Mouse (Mus musculus) stomach, embryonic 16.5 days (tissue): ENCODE results near the gene Nf2. TPM values are rescaled to one million over a fixed set of nuclear protein-coding genes. Genes with fewer than 3 reads are reported as not detected.

ENCODE experiments used
- ATAC-seq: fragments of 200-750 bp; cut with Nextera tagmentation; 2 replicates; pipeline ENCODE4 v1.8.0; 2017; ENCODE audit warnings: moderate number of reproducible peaks, moderate TSS enrichment; ENCODE audit not compliant: insufficient read depth, low FRiP score
- H3K27ac ChIP-seq: fragments of 300-500 bp; sonication (generic); 2 replicates; pipeline ENCODE4 v1.5.1; 2014; ENCODE audit warnings: low read length
- H3K27me3 ChIP-seq: fragments of 300-500 bp; sonication (generic); 2 replicates; pipeline ENCODE4 v1.6.1; 2014; ENCODE audit warnings: low read length, control low read depth, mixed read lengths; ENCODE audit not compliant: control insufficient read depth, insufficient read depth
- H3K36me3 ChIP-seq: fragments of 300-500 bp; sonication (generic); 2 replicates; pipeline ENCODE4 v1.6.1; 2014; ENCODE audit warnings: low read length; ENCODE audit not compliant: control insufficient read depth, insufficient read depth
- H3K4me1 ChIP-seq: fragments of 300-500 bp; sonication (generic); 2 replicates; pipeline ENCODE4 v1.6.1; 2014; ENCODE audit warnings: low read length, control low read depth, mixed read lengths; ENCODE audit not compliant: control insufficient read depth, insufficient read depth
- H3K4me2 ChIP-seq: fragments of 300-500 bp; sonication (generic); 2 replicates; pipeline ENCODE4 v1.6.1; 2014; ENCODE audit warnings: low read depth, low read length, mixed read lengths
- H3K4me3 ChIP-seq: fragments of 300-500 bp; sonication (generic); replicated peaks from 2 replicates; pipeline ENCODE4 v1.5.1; 2014; ENCODE audit warnings: mild to moderate bottlenecking, low read length
- H3K9ac ChIP-seq: fragments of 300-500 bp; sonication (generic); 2 replicates; pipeline ENCODE4 v1.6.1; 2014; ENCODE audit warnings: low read length
- H3K9me3 ChIP-seq: fragments of 300-500 bp; sonication (generic); replicated peaks from 2 replicates; pipeline ENCODE4 v1.6.1; 2016; ENCODE audit warnings: low read length, control low read depth; ENCODE audit not compliant: control insufficient read depth
- WGBS: fragments of 180-500 bp; shearing (Covaris S2); extraction: QIAGEN DNeasy Blood & Tissue Kit; methylation state at CpG from one replicate; pipeline ENCODE4 v1.1.7; 2014; 5-methylcytosine and 5-hydroxymethylcytosine counted together
- polyA plus RNA-seq: library from polyadenylated mRNA; unstranded; fragments of >200 nt; fragmentation: Nextera tagmentation; extraction: Ambion mirVana; gene quantifications from 2 replicates; pipeline ENCODE4 v1.2.1, GENCODE M21; 2015

The Nf2 gene
- polyA plus RNA-seq, result 39.6 and 43.4 TPM in 2 replicates

- H3K27me3 ChIP-seq, result no peaks in the 10 kb centered on the region
- peak within 1 kb of the TSS; percentile 79 for H3K27ac ChIP-seq
- H3K9me3 ChIP-seq, result no peaks in the 10 kb centered on the region
- 0 out of 2 replicates have a peak, but pooled peaks cover 12% of the 10 kb centered on the region for H3K4me1 ChIP-seq
- H3K36me3 ChIP-seq, result no peaks in the 10 kb centered on the region
- peak within 1 kb of the TSS; percentile 100 for H3K4me3 ChIP-seq
- WGBS, result under 1% methylated on average over 58 of the region's 60 CpGs
- peak within 1 kb of the TSS; percentile 58 for H3K4me2 ChIP-seq
- peak within 1 kb of the TSS; percentile 99 for H3K9ac ChIP-seq
- peak; percentile 99 for ATAC-seq
These were observed at the start of gene Nf2 for GRCm38 (mm10) chr11:4849258-4849943. TSS of gene Nf2 (minus strand) at chr11:4849536.

GRCm38 (mm10) chr11:4894848-4895816, 45.8 kb upstream of the Nf2 start, which contains the start of gene Thoc5:
TSS of gene Thoc5 (plus strand) at chr11:4895320.
- Histone ChIP-seq H3K4me1 (peaks cover 5% of the 10 kb centered on the region), H3K27me3 (no peaks in the 10 kb centered on the region), H3K4me3 (peak within 1 kb of the TSS; percentile 86), H3K36me3 (peaks cover 3% of the 10 kb centered on the region; the same call in 1 of the 2 replicates), H3K4me2 (peak within 1 kb of the TSS; percentile 65), H3K9ac (peak within 1 kb of the TSS; percentile 84), H3K9me3 (no peaks in the 10 kb centered on the region), H3K27ac (peak within 1 kb of the TSS; percentile 75)
- WGBS, result 3% methylated on average over 52 of the region's 52 CpGs
- peak; percentile 91 for ATAC-seq

- Histone ChIP-seq H3K4me2 (no peak overlapping the region), H3K4me3 (no peak overlapping the region), H3K27ac (no peak overlapping the region), H3K27me3 (no peaks in the 10 kb centered on the region), H3K9ac (no peak overlapping the region), H3K36me3 (no peaks in the 10 kb centered on the region), H3K9me3 (no peaks in the 10 kb centered on the region), H3K4me1 (peaks cover 6% of the 10 kb centered on the region)
- WGBS, result 90% methylated on average over 3 of the region's 3 CpGs
- no peak for ATAC-seq
These were observed 37.7 kb upstream of the Nf2 start for GRCm38 (mm10) chr11:4886987-4887386.

GRCm38 (mm10) chr11:4885385-4885903, 36.1 kb upstream of the Nf2 start:
- no peak for ATAC-seq
- Histone ChIP-seq H3K4me2 (no peak overlapping the region), H3K36me3 (no peaks in the 10 kb centered on the region), H3K9ac (no peak overlapping the region), H3K27ac (no peak overlapping the region), H3K4me1 (peaks cover 8% of the 10 kb centered on the region), H3K9me3 (no peaks in the 10 kb centered on the region), H3K4me3 (no peak overlapping the region), H3K27me3 (no peaks in the 10 kb centered on the region)
- 74% methylated on average over 2 of the region's 2 CpGs for WGBS

- H3K27ac ChIP-seq, result peak overlapping the region; percentile 58
- peaks cover 8% of the 10 kb centered on the region for H3K4me1 ChIP-seq
- 0 out of 2 replicates have a peak overlapping the region, but pooled peaks have one; percentile 9 for H3K9ac ChIP-seq
- 0 out of 2 replicates have a peak overlapping the region, but pooled peaks have one; percentile 13 for H3K4me2 ChIP-seq
- WGBS, result 41% methylated on average over 14 of the region's 14 CpGs
- H3K36me3 ChIP-seq, result no peaks in the 10 kb centered on the region
- no peaks in the 10 kb centered on the region for H3K9me3 ChIP-seq
- peak; percentile 85 for ATAC-seq
- no peak overlapping the region for H3K4me3 ChIP-seq
- no peaks in the 10 kb centered on the region for H3K27me3 ChIP-seq
These were observed 33.7 kb upstream of the Nf2 start for GRCm38 (mm10) chr11:4882892-4883627.

GRCm38 (mm10) chr11:4881087-4881486, 31.8 kb upstream of the Nf2 start:
- Histone ChIP-seq H3K27ac (no peak overlapping the region), H3K4me2 (no peak overlapping the region), H3K36me3 (0 out of 2 replicates have a peak, but pooled peaks cover 3% of the 10 kb centered on the region), H3K4me3 (no peak overlapping the region), H3K4me1 (peaks cover 8% of the 10 kb centered on the region), H3K9ac (no peak overlapping the region), H3K27me3 (no peaks in the 10 kb centered on the region), H3K9me3 (no peaks in the 10 kb centered on the region)
- ATAC-seq, result no peak
- 84% methylated on average over 4 of the region's 4 CpGs for WGBS

- ATAC-seq, result peak; percentile 41
- H3K4me1 ChIP-seq, result peaks cover 9% of the 10 kb centered on the region; the same call in 1 of the 2 replicates
- H3K9ac ChIP-seq, result peak overlapping the region; percentile 73
- peak overlapping the region; percentile 69 for H3K4me3 ChIP-seq
- H3K27me3 ChIP-seq, result no peaks in the 10 kb centered on the region
- 0 out of 2 replicates have a peak overlapping the region, but pooled peaks have one; percentile 4 for H3K27ac ChIP-seq
- 5% methylated on average over 10 of the region's 10 CpGs for WGBS
- H3K9me3 ChIP-seq, result no peaks in the 10 kb centered on the region
- H3K4me2 ChIP-seq, result peak overlapping the region; percentile 79
- 0 out of 2 replicates have a peak, but pooled peaks cover 3% of the 10 kb centered on the region for H3K36me3 ChIP-seq
These were observed 25.2 kb upstream of the Nf2 start for GRCm38 (mm10) chr11:4874551-4874950.

- H3K9ac ChIP-seq, result peak within 1 kb of the TSS; percentile 73
- peak within 1 kb of the TSS; percentile 69 for H3K4me3 ChIP-seq
- WGBS, result 1% methylated on average over 30 of the region's 30 CpGs
- 0 out of 2 replicates have a peak within 1 kb of the TSS, but pooled peaks have one; percentile 4 for H3K27ac ChIP-seq
- ATAC-seq, result peak; percentile 92
- H3K36me3 ChIP-seq, result 0 out of 2 replicates have a peak, but pooled peaks cover 3% of the 10 kb centered on the region
- H3K4me2 ChIP-seq, result peak within 1 kb of the TSS; percentile 79
- no peaks in the 10 kb centered on the region for H3K27me3 ChIP-seq
- H3K9me3 ChIP-seq, result no peaks in the 10 kb centered on the region
- H3K4me1 ChIP-seq, result peaks cover 9% of the 10 kb centered on the region; the same call in 1 of the 2 replicates
These were observed 24.6 kb upstream of the Nf2 start, which contains the start of gene Nipsnap1 for GRCm38 (mm10) chr11:4873755-4874475. TSS of gene Nipsnap1 (plus strand) at chr11:4873951.
